Comparison of ENCODE assay signal across 14 mouse cellular contexts in genomic region chr16:85704254-85705020, GRCm38 (mm10).
"Had no signal": no experiment of that assay in that cellular context is flagged by ENCODE, and none has a peak within 500 bp of the region (broad histone marks: within the 10 kb centered on the region; RNA-seq: fewer than 3 reads in every experiment).

No protein-coding gene starts in this region.

- H3K9me3 ChIP-seq: kidney, embryonic 15.5 days; limb, embryonic 15.5 days; liver, embryonic 15.5 days; midbrain, embryonic 12.5 days; neural tube, embryonic 13.5 days; stomach, embryonic 15.5 days had no signal

- ATAC-seq: midbrain, embryonic 16.5 days had no signal

- H3K27me3 ChIP-seq: kidney, embryonic 15.5 days; limb, embryonic 15.5 days; liver, embryonic 15.5 days; midbrain, embryonic 12.5 days; neural tube, embryonic 13.5 days; stomach, embryonic 15.5 days had no signal

- H3K4me1 ChIP-seq: kidney, embryonic 15.5 days; limb, embryonic 15.5 days; liver, embryonic 15.5 days; midbrain, embryonic 12.5 days; neural tube, embryonic 13.5 days; stomach, embryonic 15.5 days had no signal

- H3K4me2 ChIP-seq: kidney, embryonic 15.5 days; limb, embryonic 15.5 days; liver, embryonic 15.5 days; midbrain, embryonic 12.5 days; neural tube, embryonic 13.5 days; stomach, embryonic 15.5 days had no signal

- H3K36me3 ChIP-seq: kidney, embryonic 15.5 days; limb, embryonic 15.5 days; liver, embryonic 15.5 days; midbrain, embryonic 12.5 days; neural tube, embryonic 13.5 days; stomach, embryonic 15.5 days had no signal

- H3K4me3 ChIP-seq: kidney, embryonic 15.5 days; limb, embryonic 15.5 days; liver, embryonic 15.5 days; midbrain, embryonic 12.5 days; neural tube, embryonic 13.5 days; stomach, embryonic 15.5 days had no signal

- H3K9ac ChIP-seq: kidney, embryonic 15.5 days; limb, embryonic 15.5 days; liver, embryonic 15.5 days; midbrain, embryonic 12.5 days; neural tube, embryonic 13.5 days; stomach, embryonic 15.5 days had no signal

- H3K27ac ChIP-seq: kidney, embryonic 15.5 days; limb, embryonic 15.5 days; liver, embryonic 15.5 days; midbrain, embryonic 12.5 days; neural tube, embryonic 13.5 days; stomach, embryonic 15.5 days had no signal

- DNase-seq: kidney, adult 18-20 months; kidney, postnatal 14 days; layer of hippocampus, adult 9-11 months; layer of hippocampus, postnatal 36 days; right cerebral cortex, postnatal 14 days; thymus, adult 2 months; thymus, postnatal 25 days had no signal
